Mouse (Mus musculus) liver, embryonic 11.5 days (tissue): ENCODE data around the gene Slc10a4. TPM values are rescaled to one million over a fixed set of nuclear protein-coding genes. Genes with fewer than 3 reads are reported as not detected.
"Not testable (repeated sequence)": the region's sequence is repeated elsewhere in the genome, so short reads cannot be mapped to it uniquely, and the experiment has no call there.

ENCODE experiments used
- ATAC-seq: fragments of 200-750 bp; cut with Nextera tagmentation; replicated peaks from 2 replicates; pipeline ENCODE4 v1.8.0; 2017; ENCODE audit warnings: moderate number of reproducible peaks, mild to moderate bottlenecking, moderate TSS enrichment, moderate library complexity; ENCODE audit not compliant: low FRiP score
- DNase-seq: peaks from one replicate; pipeline ENCODE4 v3.0.0-alpha.2; 2017; ENCODE audit warnings: low spot score
- H3K27ac ChIP-seq: fragments of 300-500 bp; sonication (generic); 2 replicates; pipeline ENCODE4 v1.5.1; 2014; ENCODE audit warnings: mild to moderate bottlenecking, low read depth, low read length, control low read depth
- H3K27me3 ChIP-seq: fragments of 300-500 bp; sonication (generic); replicated peaks from 2 replicates; pipeline ENCODE4 v1.6.1; 2014; ENCODE audit warnings: low read length, mixed read lengths; ENCODE audit not compliant: control insufficient read depth, insufficient read depth
- H3K36me3 ChIP-seq: fragments of 300-500 bp; sonication (generic); 2 replicates; pipeline ENCODE4 v1.6.1; 2014; ENCODE audit warnings: mild to moderate bottlenecking, low read length, moderate library complexity, mixed read lengths; ENCODE audit not compliant: control insufficient read depth, insufficient read depth
- H3K4me1 ChIP-seq: fragments of 300-500 bp; sonication (generic); replicated peaks from 2 replicates; pipeline ENCODE4 v1.6.1; 2014; ENCODE audit warnings: low read length, mixed read lengths; ENCODE audit not compliant: control insufficient read depth, insufficient read depth
- H3K4me2 ChIP-seq: fragments of 300-500 bp; sonication (generic); 2 replicates; pipeline ENCODE4 v1.6.1; 2014; ENCODE audit warnings: mild to moderate bottlenecking, control low read depth, moderate library complexity
- H3K4me3 ChIP-seq: fragments of 300-500 bp; sonication (generic); 2 replicates; pipeline ENCODE4 v1.5.1; 2014; ENCODE audit warnings: low read depth, low read length, control low read depth
- H3K9ac ChIP-seq: fragments of 300-500 bp; sonication (generic); 2 replicates; pipeline ENCODE4 v1.6.1; 2014; ENCODE audit warnings: low read depth, low read length, control low read depth
- H3K9me3 ChIP-seq: fragments of 300-500 bp; sonication (generic); 2 replicates; pipeline ENCODE4 v1.6.1; 2016; ENCODE audit warnings: low read length, inconsistent platforms, mixed read lengths; ENCODE audit not compliant: control insufficient read depth
- WGBS: fragments of 180-500 bp; shearing (Covaris S2); extraction: QIAGEN DNeasy Blood & Tissue Kit; methylation state at CpG from one replicate; pipeline ENCODE4 v1.1.7; 2014; 5-methylcytosine and 5-hydroxymethylcytosine counted together
- polyA plus RNA-seq: library from polyadenylated mRNA; unstranded; fragments of >200 nt; fragmentation: Nextera tagmentation; extraction: Ambion mirVana; gene quantifications from 2 replicates; pipeline ENCODE4 v1.2.1, GENCODE M21; 2014

The Slc10a4 gene
- polyA plus RNA-seq, 1 experiment from 2014 or later = 0.37 TPM

- ATAC-seq (no peak), DNase-seq (no peak)
- Histone ChIP-seq H3K4me1 (no peaks in the 10 kb centered on the region), H3K9me3 (no peaks in the 10 kb centered on the region), H3K27ac (no peak overlapping the region), H3K4me3 (no peak overlapping the region), H3K9ac (no peak overlapping the region), H3K27me3 (no peaks in the 10 kb centered on the region), H3K4me2 (no peak overlapping the region), H3K36me3 (0 out of 2 replicates have a peak, but pooled peaks cover 2% of the 10 kb centered on the region)
- 5% methylated on average over 2 of the region's 2 CpGs for WGBS
Measured at GRCm38 (mm10) chr5:72984091-72984490, 22.6 kb upstream of the Slc10a4 start.

GRCm38 (mm10) chr5:72987786-72988185 lies 18.9 kb upstream of the Slc10a4 start:
- Histone ChIP-seq H3K4me3 (no peak overlapping the region), H3K9ac (no peak overlapping the region), H3K9me3 (no peaks in the 10 kb centered on the region), H3K36me3 (no peaks in the 10 kb centered on the region), H3K27ac (no peak overlapping the region), H3K4me1 (no peaks in the 10 kb centered on the region), H3K27me3 (no peaks in the 10 kb centered on the region), H3K4me2 (no peak overlapping the region)
- no peak for DNase-seq
- no peak for ATAC-seq
- 84% methylated on average over 7 of the region's 7 CpGs for WGBS

GRCm38 (mm10) chr5:72989756-72990155 lies 16.9 kb upstream of the Slc10a4 start:
- no peak overlapping the region for H3K4me2 ChIP-seq
- no peak for ATAC-seq
- no peak overlapping the region for H3K27ac ChIP-seq

GRCm38 (mm10) chr5:72992474-72992873 lies 14.2 kb upstream of the Slc10a4 start:
- DNase-seq (no peak), ATAC-seq (no peak)
- Histone ChIP-seq H3K9ac (no peak overlapping the region), H3K36me3 (no peaks in the 10 kb centered on the region), H3K4me3 (no peak overlapping the region), H3K9me3 (no peaks in the 10 kb centered on the region), H3K4me2 (no peak overlapping the region), H3K27me3 (no peaks in the 10 kb centered on the region), H3K27ac (no peak overlapping the region), H3K4me1 (no peaks in the 10 kb centered on the region)
- WGBS = 84% methylated on average over 1 of the region's 1 CpGs

More at GRCm38 (mm10) chr5:72989756-72990155, 16.9 kb upstream of the Slc10a4 start:
- no peaks in the 10 kb centered on the region for H3K27me3 ChIP-seq
- 83% methylated on average over 8 of the region's 8 CpGs for WGBS
- no peak overlapping the region for H3K4me3 ChIP-seq
- H3K9ac ChIP-seq = no peak overlapping the region
- H3K4me1 ChIP-seq = no peaks in the 10 kb centered on the region
- H3K9me3 ChIP-seq = no peaks in the 10 kb centered on the region
- no peaks in the 10 kb centered on the region for H3K36me3 ChIP-seq
- DNase-seq = no peak

- H3K9me3 ChIP-seq = no peaks in the 10 kb centered on the region
- H3K27ac ChIP-seq = no peak overlapping the region
- no peak overlapping the region for H3K9ac ChIP-seq
- no peaks in the 10 kb centered on the region for H3K36me3 ChIP-seq
- H3K4me3 ChIP-seq = no peak overlapping the region
- H3K4me2 ChIP-seq = no peak overlapping the region
- WGBS = 78% methylated on average over 8 of the region's 8 CpGs
- H3K27me3 ChIP-seq = no peaks in the 10 kb centered on the region
- DNase-seq (no peak), ATAC-seq (no peak)
- H3K4me1 ChIP-seq = no peaks in the 10 kb centered on the region
Measured at GRCm38 (mm10) chr5:72994424-72994823, 12.3 kb upstream of the Slc10a4 start.

- Histone ChIP-seq H3K4me3 (no peak overlapping the region), H3K9ac (no peak overlapping the region), H3K27ac (no peak overlapping the region), H3K9me3 (no peaks in the 10 kb centered on the region), H3K27me3 (no peaks in the 10 kb centered on the region), H3K36me3 (no peaks in the 10 kb centered on the region), H3K4me1 (no peaks in the 10 kb centered on the region), H3K4me2 (no peak overlapping the region)
- DNase-seq (no peak), ATAC-seq (no peak)
- 69% methylated on average over 2 of the region's 2 CpGs for WGBS
Measured at GRCm38 (mm10) chr5:72994928-72995327, 11.8 kb upstream of the Slc10a4 start.

- 62% methylated on average over 10 of the region's 10 CpGs for WGBS
- no peaks in the 10 kb centered on the region for H3K36me3 ChIP-seq
- H3K27me3 ChIP-seq = no peaks in the 10 kb centered on the region
- no peaks in the 10 kb centered on the region for H3K4me1 ChIP-seq
- no peak overlapping the region for H3K27ac ChIP-seq
- H3K4me2 ChIP-seq = no peak overlapping the region
- H3K4me3 ChIP-seq = no peak overlapping the region
- H3K9me3 ChIP-seq = no peaks in the 10 kb centered on the region
- DNase-seq (no peak), ATAC-seq (no peak)
- H3K9ac ChIP-seq = no peak overlapping the region
Measured at GRCm38 (mm10) chr5:72995379-72995778, 11.3 kb upstream of the Slc10a4 start.

GRCm38 (mm10) chr5:72998546-72998945 lies 8.1 kb upstream of the Slc10a4 start:
- not testable (repeated sequence) for DNase-seq, H3K36me3 ChIP-seq, H3K27me3 ChIP-seq, H3K9ac ChIP-seq, H3K4me3 ChIP-seq, ATAC-seq, H3K9me3 ChIP-seq, H3K27ac ChIP-seq, H3K4me2 ChIP-seq, H3K4me1 ChIP-seq
- 81% methylated on average over 1 of the region's 1 CpGs for WGBS

GRCm38 (mm10) chr5:73004046-73004445 lies 2.6 kb upstream of the Slc10a4 start:
- no peaks in the 10 kb centered on the region for H3K9me3 ChIP-seq
- ATAC-seq (no peak), DNase-seq (no peak)
- no peak overlapping the region for H3K4me3 ChIP-seq
- peaks cover 34% of the 10 kb centered on the region for H3K27me3 ChIP-seq
- no peak overlapping the region for H3K27ac ChIP-seq
- no peaks in the 10 kb centered on the region for H3K36me3 ChIP-seq
- no peak overlapping the region for H3K4me2 ChIP-seq
- 85% methylated on average over 5 of the region's 5 CpGs for WGBS
- no peaks in the 10 kb centered on the region for H3K4me1 ChIP-seq
- H3K9ac ChIP-seq = no peak overlapping the region
